Mouse (Mus musculus) hindbrain, embryonic 16.5 days (tissue): ENCODE data around the gene Rgs12. TPM values are rescaled to one million over a fixed set of nuclear protein-coding genes. Genes with fewer than 3 reads are reported as not detected.
A peak's percentile ranks its signal among the peaks of the same experiment; 100 is the strongest.

ENCODE experiments used
- ATAC-seq: fragments of 200-750 bp; cut with Nextera tagmentation; 2 replicates; pipeline ENCODE4 v1.8.0; 2017; ENCODE audit warnings: moderate TSS enrichment, moderate library complexity
- H3K27ac ChIP-seq: fragments of 300-500 bp; sonication (generic); 2 replicates; pipeline ENCODE4 v1.5.1; 2014; ENCODE audit warnings: low read depth, mild to moderate bottlenecking, control low read depth, low read length, moderate library complexity
- H3K27me3 ChIP-seq: fragments of 300-500 bp; sonication (generic); replicated peaks from 2 replicates; pipeline ENCODE4 v1.6.1; 2014; ENCODE audit warnings: low read length; ENCODE audit not compliant: control insufficient read depth, insufficient read depth
- H3K36me3 ChIP-seq: fragments of 300-500 bp; sonication (generic); 2 replicates; pipeline ENCODE4 v1.6.1; 2014; ENCODE audit warnings: mild to moderate bottlenecking, low read length, moderate library complexity, mixed read lengths; ENCODE audit not compliant: control insufficient read depth, insufficient read depth
- H3K4me1 ChIP-seq: fragments of 300-500 bp; sonication (generic); 2 replicates; pipeline ENCODE4 v1.6.1; 2014; ENCODE audit warnings: low read depth, low read length; ENCODE audit not compliant: control insufficient read depth, insufficient read depth
- H3K4me2 ChIP-seq: fragments of 300-500 bp; sonication (generic); 2 replicates; pipeline ENCODE4 v1.6.1; 2014; ENCODE audit warnings: mild to moderate bottlenecking, low read length, control low read depth, moderate library complexity
- H3K4me3 ChIP-seq: fragments of 300-500 bp; sonication (generic); 2 replicates; pipeline ENCODE4 v1.5.1; 2014; ENCODE audit warnings: mild to moderate bottlenecking, low read length, control low read depth, moderate library complexity
- H3K9ac ChIP-seq: fragments of 300-500 bp; sonication (generic); 2 replicates; pipeline ENCODE4 v1.6.1; 2014; ENCODE audit warnings: low read depth, mild to moderate bottlenecking, control low read depth, low read length, moderate library complexity
- H3K9me3 ChIP-seq: fragments of 300-500 bp; sonication (generic); 2 replicates; pipeline ENCODE4 v1.6.1; 2014; ENCODE audit warnings: mild to moderate bottlenecking, low read length, moderate library complexity; ENCODE audit not compliant: control insufficient read depth
- WGBS: fragments of 180-500 bp; shearing (Covaris S2); extraction: QIAGEN DNeasy Blood & Tissue Kit; methylation state at CpG from one replicate; pipeline ENCODE4 v1.1.7; 2014; 5-methylcytosine and 5-hydroxymethylcytosine counted together
- polyA plus RNA-seq: library from polyadenylated mRNA; unstranded; fragments of >200 nt; fragmentation: Nextera tagmentation; extraction: Ambion mirVana; gene quantifications from 2 replicates; pipeline ENCODE4 v1.2.1, GENCODE M21; 2015

Gene Rgs12
- polyA plus RNA-seq, 1 experiment from 2014 or later = 40.3 TPM

- no peaks in the 10 kb centered on the region for H3K27me3 ChIP-seq
- WGBS = 85% methylated on average over 5 of the region's 5 CpGs
- ATAC-seq = no peak
- H3K9me3 ChIP-seq = no peaks in the 10 kb centered on the region
- no peak overlapping the region for H3K4me2 ChIP-seq
- no peak overlapping the region for H3K4me3 ChIP-seq
- no peak overlapping the region for H3K9ac ChIP-seq
- H3K36me3 ChIP-seq = peaks cover 23% of the 10 kb centered on the region; the same call in 1 of the 2 replicates
- H3K4me1 ChIP-seq = no peaks in the 10 kb centered on the region; the same call in 1 of the 2 replicates
- no peak overlapping the region for H3K27ac ChIP-seq
These were observed 80.5 kb downstream of the Rgs12 start for GRCm38 (mm10) chr5:35029755-35030154.

GRCm38 (mm10) chr5:35033068-35033467, 83.8 kb downstream of the Rgs12 start:
- H3K9me3 ChIP-seq = no peaks in the 10 kb centered on the region
- WGBS = 54% methylated on average over 5 of the region's 5 CpGs
- no peak for ATAC-seq
- no peak overlapping the region for H3K9ac ChIP-seq
- no peak overlapping the region for H3K4me2 ChIP-seq
- no peaks in the 10 kb centered on the region for H3K4me1 ChIP-seq
- no peaks in the 10 kb centered on the region for H3K27me3 ChIP-seq
- H3K27ac ChIP-seq = peak overlapping the region; percentile 8; the same call in 1 of the 2 replicates
- H3K4me3 ChIP-seq = no peak overlapping the region
- H3K36me3 ChIP-seq = peaks cover 12% of the 10 kb centered on the region; the same call in 1 of the 2 replicates

DNA sequence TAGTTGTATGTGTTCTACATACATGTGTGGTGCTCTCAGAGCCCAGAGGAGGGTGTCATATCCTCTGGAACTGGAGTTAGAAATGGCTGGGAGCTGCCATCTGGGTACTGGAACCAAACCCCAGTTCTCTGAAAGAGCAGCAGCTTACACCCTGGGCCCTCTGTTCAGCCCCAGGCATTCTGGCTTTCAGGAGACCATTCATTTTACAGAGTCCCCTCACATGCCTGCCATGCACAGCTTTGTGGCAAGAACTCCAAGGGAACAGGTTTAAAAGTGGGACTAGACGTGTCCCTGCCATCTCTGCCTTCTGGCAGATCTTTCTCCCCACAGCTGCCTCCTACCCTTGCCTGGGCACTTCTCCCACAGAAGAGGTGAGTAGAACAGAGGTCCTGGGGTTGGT, 84.4 kb downstream of the Rgs12 start:
- no peak overlapping the region for H3K9ac ChIP-seq
- 92% methylated on average over 1 of the region's 1 CpGs for WGBS
- no peaks in the 10 kb centered on the region for H3K4me1 ChIP-seq
- H3K27ac ChIP-seq = no peak overlapping the region
- no peak overlapping the region for H3K4me3 ChIP-seq
- H3K27me3 ChIP-seq = no peaks in the 10 kb centered on the region
- H3K9me3 ChIP-seq = no peaks in the 10 kb centered on the region
- H3K4me2 ChIP-seq = no peak overlapping the region
- H3K36me3 ChIP-seq = peaks cover 12% of the 10 kb centered on the region; the same call in 1 of the 2 replicates
- no peak for ATAC-seq

DNA sequence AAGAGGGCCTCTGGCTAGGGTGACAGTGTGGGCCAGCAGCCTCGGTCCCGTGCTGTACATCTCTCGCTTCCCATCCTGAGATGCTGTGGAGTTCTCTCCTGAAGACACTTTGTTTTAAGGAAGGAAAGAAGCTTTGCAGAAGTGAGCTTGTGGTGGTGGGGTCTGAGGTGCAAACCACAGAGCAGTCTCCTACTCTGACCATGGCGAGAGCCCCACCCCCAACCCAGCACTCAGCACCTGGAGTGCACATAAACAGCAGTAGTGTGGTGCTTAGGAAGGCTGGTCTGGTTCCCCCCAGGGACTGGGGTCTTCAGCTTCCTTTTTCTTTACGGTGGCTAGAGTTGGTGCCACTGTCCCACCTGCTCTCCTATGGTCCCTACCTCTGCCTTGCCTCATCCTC, 85.9 kb downstream of the Rgs12 start:
- H3K4me1 ChIP-seq = no peaks in the 10 kb centered on the region
- no peak overlapping the region for H3K4me2 ChIP-seq
- no peak overlapping the region for H3K27ac ChIP-seq
- no peak overlapping the region for H3K9ac ChIP-seq
- ATAC-seq = no peak
- peaks cover 6% of the 10 kb centered on the region; the same call in 1 of the 2 replicates for H3K36me3 ChIP-seq
- no peak overlapping the region for H3K4me3 ChIP-seq
- H3K27me3 ChIP-seq = no peaks in the 10 kb centered on the region
- WGBS = 89% methylated on average over 5 of the region's 5 CpGs
- H3K9me3 ChIP-seq = no peaks in the 10 kb centered on the region

- ATAC-seq = no peak
- 81% methylated on average over 4 of the region's 4 CpGs for WGBS
- no peak overlapping the region for H3K4me2 ChIP-seq
- peaks cover 5% of the 10 kb centered on the region; the same call in 1 of the 2 replicates for H3K36me3 ChIP-seq
- no peaks in the 10 kb centered on the region for H3K9me3 ChIP-seq
- no peak overlapping the region for H3K4me3 ChIP-seq
- H3K9ac ChIP-seq = no peak overlapping the region
- H3K4me1 ChIP-seq = no peaks in the 10 kb centered on the region
- no peaks in the 10 kb centered on the region for H3K27me3 ChIP-seq
- no peak overlapping the region for H3K27ac ChIP-seq
These were observed 86.5 kb downstream of the Rgs12 start for GRCm38 (mm10) chr5:35035795-35036194.

DNA sequence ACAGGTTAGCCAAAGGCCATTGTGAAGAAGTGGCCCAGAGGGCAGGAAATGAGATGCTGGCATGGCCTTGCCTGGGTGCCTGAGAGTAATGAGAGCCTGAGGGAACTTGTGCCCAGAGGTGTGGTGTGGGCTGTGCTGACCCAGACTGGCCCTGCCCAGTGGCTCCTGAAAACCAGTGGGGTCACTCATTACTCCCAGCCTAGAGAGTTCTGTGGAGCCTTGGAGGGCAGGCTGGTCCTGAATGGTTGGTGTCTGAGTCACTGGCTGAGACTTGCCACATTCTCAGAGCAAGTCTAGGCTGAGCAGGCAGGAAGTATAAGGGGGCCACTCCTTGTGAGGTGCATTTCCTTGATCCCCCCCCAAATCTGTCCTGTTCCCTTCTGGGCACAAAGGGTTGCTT, 88.2 kb downstream of the Rgs12 start:
- Histone ChIP-seq H3K4me1 (no peaks in the 10 kb centered on the region), H3K4me3 (no peak overlapping the region), H3K27ac (no peak overlapping the region), H3K4me2 (no peak overlapping the region), H3K27me3 (no peaks in the 10 kb centered on the region), H3K9me3 (no peaks in the 10 kb centered on the region), H3K9ac (no peak overlapping the region), H3K36me3 (no peaks in the 10 kb centered on the region; the same call in 1 of the 2 replicates)
- ATAC-seq = no peak

- H3K27me3 ChIP-seq = no peaks in the 10 kb centered on the region
- no peak within 1 kb of the TSS for H3K27ac ChIP-seq
- H3K4me1 ChIP-seq = no peaks in the 10 kb centered on the region
- H3K36me3 ChIP-seq = no peaks in the 10 kb centered on the region
- no peak within 1 kb of the TSS for H3K4me2 ChIP-seq
- ATAC-seq = no peak
- H3K9ac ChIP-seq = no peak within 1 kb of the TSS
- 57% methylated on average over 6 of the region's 6 CpGs for WGBS
- no peak within 1 kb of the TSS for H3K4me3 ChIP-seq
- no peaks in the 10 kb centered on the region for H3K9me3 ChIP-seq
These were observed 92.1 kb downstream of the Rgs12 start, which contains the start of gene Hgfac for GRCm38 (mm10) chr5:35041268-35041829. Hgfac (plus strand) TSS chr5:35041509.

DNA sequence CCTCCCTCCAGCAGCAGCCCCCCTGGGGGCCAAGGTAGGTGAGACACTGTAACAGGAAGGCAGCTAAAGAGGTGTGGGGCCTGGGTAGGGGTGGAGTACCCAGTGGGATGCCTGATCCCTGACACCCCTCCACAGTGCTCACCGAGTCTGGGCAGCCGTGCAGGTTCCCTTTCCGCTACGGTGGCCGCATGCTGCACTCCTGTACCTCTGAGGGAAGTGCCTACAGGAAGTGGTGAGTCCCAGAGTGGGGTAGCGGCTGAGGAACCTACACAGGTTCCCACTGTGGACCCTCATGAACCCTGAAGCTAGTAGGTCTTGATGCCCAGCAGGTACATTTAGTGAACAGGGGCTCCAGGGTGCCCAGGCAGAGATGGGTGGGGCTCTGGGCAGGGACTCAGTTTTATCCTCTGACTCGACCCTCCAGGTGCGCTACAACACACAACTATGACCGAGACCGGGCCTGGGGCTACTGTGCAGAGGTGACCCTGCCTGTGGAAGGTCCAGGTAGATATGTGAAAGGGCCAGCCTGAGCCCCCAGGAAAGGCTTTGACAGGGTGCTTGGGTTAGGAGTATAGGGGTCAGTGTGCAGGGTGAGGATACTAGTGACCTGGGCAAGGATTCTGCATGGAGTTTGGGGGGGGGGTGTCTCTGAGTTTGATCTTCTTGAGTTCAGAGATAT, 93.3 kb downstream of the Rgs12 start:
- peak; percentile 38 for ATAC-seq
- Histone ChIP-seq H3K27me3 (no peaks in the 10 kb centered on the region), H3K4me3 (no peak overlapping the region), H3K27ac (no peak overlapping the region), H3K9ac (no peak overlapping the region), H3K4me2 (no peak overlapping the region), H3K36me3 (no peaks in the 10 kb centered on the region), H3K4me1 (no peaks in the 10 kb centered on the region), H3K9me3 (no peaks in the 10 kb centered on the region)
- WGBS = 79% methylated on average over 10 of the region's 10 CpGs

DNA sequence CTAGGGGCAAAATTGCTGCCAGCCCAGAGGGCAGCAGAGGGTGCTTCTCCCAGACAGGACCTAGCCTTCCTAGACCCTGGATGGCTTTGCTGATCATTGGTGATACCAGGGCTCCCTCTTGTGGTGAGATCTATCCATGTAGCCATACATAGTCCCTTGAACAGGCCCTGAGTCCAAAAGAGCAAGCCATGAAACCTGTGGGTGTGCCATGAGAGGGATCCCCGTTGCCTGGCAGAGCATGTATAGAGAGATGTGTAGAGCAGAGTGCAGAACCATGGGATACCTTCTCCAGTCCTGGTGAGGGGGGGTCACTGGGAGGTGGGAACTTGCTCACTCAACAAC, 93.8 kb downstream of the Rgs12 start:
- H3K4me1 ChIP-seq = no peaks in the 10 kb centered on the region
- H3K27me3 ChIP-seq = no peaks in the 10 kb centered on the region
- H3K9ac ChIP-seq = no peak overlapping the region
- no peak overlapping the region for H3K4me2 ChIP-seq
- no peaks in the 10 kb centered on the region for H3K36me3 ChIP-seq
- no peak overlapping the region for H3K4me3 ChIP-seq
- H3K9me3 ChIP-seq = no peaks in the 10 kb centered on the region
- peak; percentile 91 for ATAC-seq
- WGBS = 24% methylated on average over 1 of the region's 1 CpGs
- H3K27ac ChIP-seq = no peak overlapping the region
